Mouse (Mus musculus): ENCODE data around the gene Fyttd1. TPM values are rescaled to one million over a fixed set of nuclear protein-coding genes. Genes with fewer than 3 reads are reported as not detected.
"Not testable (repeated sequence)": the region's sequence is repeated elsewhere in the genome, so short reads cannot be mapped to it uniquely, and the experiment has no call there.

The Fyttd1 gene
- polyA plus RNA-seq, 1 experiment from 2014 or later, result 110 TPM

- WGBS, result 81% methylated on average over 2 of the region's 2 CpGs
- H3K4me3 ChIP-seq, result no peak overlapping the region
- H3K9ac ChIP-seq, result no peak overlapping the region
- H3K27me3 ChIP-seq (replicated peaks), result no peaks in the 10 kb centered on the region
- H3K36me3 ChIP-seq (replicated peaks), result no peaks in the 10 kb centered on the region
- 0 out of 2 replicates have a peak, but pooled peaks cover 3% of the 10 kb centered on the region for H3K4me1 ChIP-seq
- ATAC-seq (replicated peaks), result no peak
- H3K27ac ChIP-seq, result no peak overlapping the region
- no peaks in the 10 kb centered on the region for H3K9me3 ChIP-seq
- H3K4me2 ChIP-seq, result no peak overlapping the region
Measured at GRCm38 (mm10) chr16:32934470-32934869, 57.2 kb downstream of the Fyttd1 start.

- WGBS, result 81% methylated on average over 1 of the region's 1 CpGs
- H3K27me3 ChIP-seq (replicated peaks), result no peaks in the 10 kb centered on the region
- 0 out of 2 replicates have a peak, but pooled peaks cover 3% of the 10 kb centered on the region for H3K4me1 ChIP-seq
- H3K9ac ChIP-seq, result no peak overlapping the region
- no peaks in the 10 kb centered on the region for H3K36me3 ChIP-seq (replicated peaks)
- no peak overlapping the region for H3K4me3 ChIP-seq
- no peaks in the 10 kb centered on the region for H3K9me3 ChIP-seq
- ATAC-seq (replicated peaks), result no peak
- H3K27ac ChIP-seq, result no peak overlapping the region
- no peak overlapping the region for H3K4me2 ChIP-seq
Measured at GRCm38 (mm10) chr16:32935088-32935487, 57.8 kb downstream of the Fyttd1 start.

- WGBS, result 74% methylated on average over 2 of the region's 2 CpGs
- Histone ChIP-seq H3K9ac (no peak overlapping the region), H3K27ac (no peak overlapping the region), H3K27me3 (replicated peaks) (no peaks in the 10 kb centered on the region), H3K4me1 (0 out of 2 replicates have a peak, but pooled peaks cover 3% of the 10 kb centered on the region), H3K4me3 (no peak overlapping the region), H3K9me3 (no peaks in the 10 kb centered on the region), H3K36me3 (replicated peaks) (no peaks in the 10 kb centered on the region), H3K4me2 (no peak overlapping the region)
- no peak for ATAC-seq (replicated peaks)
Measured at GRCm38 (mm10) chr16:32937358-32937757, 60.1 kb downstream of the Fyttd1 start.

GRCm38 (mm10) chr16:32939301-32939700 is 62.0 kb downstream of the Fyttd1 start:
- not testable (repeated sequence) for H3K9me3 ChIP-seq; H3K4me1 ChIP-seq; H3K9ac ChIP-seq; H3K27me3 ChIP-seq (replicated peaks); ATAC-seq (replicated peaks); H3K4me3 ChIP-seq; H3K36me3 ChIP-seq (replicated peaks); H3K27ac ChIP-seq; H3K4me2 ChIP-seq
- WGBS, result 27% methylated on average over 3 of the region's 3 CpGs

GRCm38 (mm10) chr16:32939716-32940115 is 62.4 kb downstream of the Fyttd1 start:
- not testable (repeated sequence) for H3K4me3 ChIP-seq; H3K9me3 ChIP-seq; H3K27me3 ChIP-seq (replicated peaks); ATAC-seq (replicated peaks); H3K36me3 ChIP-seq (replicated peaks); H3K9ac ChIP-seq; H3K4me1 ChIP-seq; H3K4me2 ChIP-seq; H3K27ac ChIP-seq
- WGBS, result 82% methylated on average over 4 of the region's 4 CpGs

GRCm38 (mm10) chr16:32941226-32941625 is 63.9 kb downstream of the Fyttd1 start:
- not testable (repeated sequence) for H3K4me1 ChIP-seq; H3K27me3 ChIP-seq (replicated peaks); H3K4me3 ChIP-seq; H3K4me2 ChIP-seq; H3K9ac ChIP-seq; H3K36me3 ChIP-seq (replicated peaks); ATAC-seq (replicated peaks); H3K27ac ChIP-seq; H3K9me3 ChIP-seq
- 94% methylated on average over 2 of the region's 2 CpGs for WGBS

- H3K9ac ChIP-seq, result no peak overlapping the region
- no peaks in the 10 kb centered on the region for H3K36me3 ChIP-seq (replicated peaks)
- no peak for ATAC-seq (replicated peaks)
- no peaks in the 10 kb centered on the region for H3K9me3 ChIP-seq
- no peak overlapping the region for H3K27ac ChIP-seq
- WGBS, result 87% methylated on average over 5 of the region's 5 CpGs
- no peaks in the 10 kb centered on the region for H3K4me1 ChIP-seq
- no peaks in the 10 kb centered on the region for H3K27me3 ChIP-seq (replicated peaks)
- no peak overlapping the region for H3K4me3 ChIP-seq
- H3K4me2 ChIP-seq, result no peak overlapping the region
Measured at GRCm38 (mm10) chr16:32942694-32943093, 65.4 kb downstream of the Fyttd1 start.

- H3K9me3 ChIP-seq, result no peaks in the 10 kb centered on the region
- no peak overlapping the region for H3K4me2 ChIP-seq
- H3K4me3 ChIP-seq, result no peak overlapping the region
- H3K9ac ChIP-seq, result no peak overlapping the region
- WGBS, result 41% methylated on average over 5 of the region's 5 CpGs
- no peaks in the 10 kb centered on the region for H3K36me3 ChIP-seq (replicated peaks)
- no peaks in the 10 kb centered on the region for H3K4me1 ChIP-seq
- H3K27me3 ChIP-seq (replicated peaks), result no peaks in the 10 kb centered on the region
- ATAC-seq (replicated peaks), result no peak
- H3K27ac ChIP-seq, result no peak overlapping the region
Measured at GRCm38 (mm10) chr16:32945379-32945778, 68.1 kb downstream of the Fyttd1 start.

GRCm38 (mm10) chr16:32948016-32948415 is 70.7 kb downstream of the Fyttd1 start:
- Histone ChIP-seq H3K9me3 (no peaks in the 10 kb centered on the region), H3K9ac (no peak overlapping the region), H3K27ac (no peak overlapping the region), H3K4me1 (no peaks in the 10 kb centered on the region), H3K27me3 (replicated peaks) (no peaks in the 10 kb centered on the region), H3K4me3 (no peak overlapping the region), H3K36me3 (replicated peaks) (no peaks in the 10 kb centered on the region), H3K4me2 (no peak overlapping the region)
- ATAC-seq (replicated peaks), result no peak
- WGBS, result 74% methylated on average over 8 of the region's 8 CpGs

GRCm38 (mm10) chr16:32948656-32949055 is 71.4 kb downstream of the Fyttd1 start:
- H3K36me3 ChIP-seq (replicated peaks), result no peaks in the 10 kb centered on the region
- H3K4me1 ChIP-seq, result no peaks in the 10 kb centered on the region
- no peak for ATAC-seq (replicated peaks)
- WGBS, result 88% methylated on average over 5 of the region's 5 CpGs
- no peak overlapping the region for H3K4me2 ChIP-seq
- no peaks in the 10 kb centered on the region for H3K27me3 ChIP-seq (replicated peaks)
- no peaks in the 10 kb centered on the region for H3K9me3 ChIP-seq
- no peak overlapping the region for H3K27ac ChIP-seq
- H3K4me3 ChIP-seq, result no peak overlapping the region
- no peak overlapping the region for H3K9ac ChIP-seq

- no peaks in the 10 kb centered on the region for H3K27me3 ChIP-seq (replicated peaks)
- no peaks in the 10 kb centered on the region for H3K9me3 ChIP-seq
- H3K4me3 ChIP-seq, result no peak overlapping the region
- H3K4me2 ChIP-seq, result no peak overlapping the region
- H3K4me1 ChIP-seq, result no peaks in the 10 kb centered on the region
- H3K27ac ChIP-seq, result no peak overlapping the region
- H3K36me3 ChIP-seq (replicated peaks), result no peaks in the 10 kb centered on the region
- ATAC-seq (replicated peaks), result no peak
- H3K9ac ChIP-seq, result no peak overlapping the region
Measured at GRCm38 (mm10) chr16:32949281-32949680, 72.0 kb downstream of the Fyttd1 start.

GRCm38 (mm10) chr16:32951074-32951473 is 73.8 kb downstream of the Fyttd1 start:
- 93% methylated on average over 2 of the region's 2 CpGs for WGBS
- Histone ChIP-seq H3K27me3 (replicated peaks) (no peaks in the 10 kb centered on the region), H3K4me3 (no peak overlapping the region), H3K9me3 (no peaks in the 10 kb centered on the region), H3K4me2 (no peak overlapping the region), H3K27ac (no peak overlapping the region), H3K4me1 (no peaks in the 10 kb centered on the region), H3K9ac (no peak overlapping the region), H3K36me3 (replicated peaks) (peaks cover 6% of the 10 kb centered on the region; the same call in 1 of the 2 replicates)
- no peak for ATAC-seq (replicated peaks)

GRCm38 (mm10) chr16:32953806-32954205 is 76.5 kb downstream of the Fyttd1 start:
- Histone ChIP-seq H3K36me3 (replicated peaks) (peaks cover 6% of the 10 kb centered on the region; the same call in 1 of the 2 replicates), H3K9me3 (no peaks in the 10 kb centered on the region), H3K4me2 (no peak overlapping the region), H3K4me1 (no peaks in the 10 kb centered on the region), H3K4me3 (no peak overlapping the region), H3K27ac (no peak overlapping the region), H3K27me3 (replicated peaks) (no peaks in the 10 kb centered on the region), H3K9ac (no peak overlapping the region)
- ATAC-seq (replicated peaks), result no peak
- WGBS, result 77% methylated on average over 5 of the region's 5 CpGs

All from midbrain, embryonic 15.5 days (tissue).